Mouse (Mus musculus): ENCODE results near the gene Rhcg.

- TF ChIP-seq CTCF (conservative IDR thresholded peaks at IDR 0.05; ENCODE audit: insufficient read depth, insufficient read length, low read depth, low read length) (no peak; the same call in 1 of the 2 replicates), POLR2A (IDR thresholded peaks at IDR 0.05; ENCODE audit: low read depth, low read length) (no peak)
Measured at GRCm38 (mm10) chr7:79619493-79619892, 2.0 kb upstream of the Rhcg start.

Data from kidney, adult 2 months (tissue).